Mouse (Mus musculus) T-cell, adult 66 days (primary cell): ENCODE results near the gene Vmn1r196. TPM values are rescaled to one million over a fixed set of nuclear protein-coding genes. Genes with fewer than 3 reads are reported as not detected.

Experiments used
- total RNA-seq, 2 experiments: library from RNA; stranded (reverse); gene quantifications; 3 replicates in 1 of 2; 4 replicates in 1 of 2; pipeline ENCODE4 v1.2.4; 2023

Gene Vmn1r196
- total RNA-seq: not detected

GRCm38 (mm10) chr13:22289620-22290019 lies at the start of gene Vmn1r196:
TSS of gene Vmn1r196 (plus strand) at chr13:22289920.

GRCm38 (mm10) chr13:22243915-22244314 lies 45.8 kb upstream of the Vmn1r196 start, which contains the start of gene Vmn1r194:
TSS of gene Vmn1r194 (plus strand) at chr13:22244215.

GRCm38 (mm10) chr13:22270222-22270621 lies 19.5 kb upstream of the Vmn1r196 start, which contains the start of gene Vmn1r195:
TSS of gene Vmn1r195 (plus strand) at chr13:22270522.

GRCm38 (mm10) chr13:22324289-22324688 lies 34.6 kb downstream of the Vmn1r196 start, which contains the start of gene Vmn1r197:
TSS of gene Vmn1r197 (plus strand) at chr13:22324589.

Other genes with a start within 250 kb of the Vmn1r196 start
- 100 to 1,000 TPM in 1 of 2 experiments, 10 to 100 TPM in 1; 55.8 to 104 TPM for gene Hist1h4i, start 248.6 kb upstream of the Vmn1r196 start, total RNA-seq
- 100 to 1,000 TPM in 1 of 2 experiments, 10 to 100 TPM in 1; 44.9 to 107 TPM for gene Hist1h2ag, start 247.0 kb upstream of the Vmn1r196 start, total RNA-seq
- gene Hist1h2bj, start 246.7 kb upstream of the Vmn1r196 start, total RNA-seq: 10 to 100 TPM; 39.1 to 88.2 TPM
- not detected for gene Vmn1r188, start 205.5 kb upstream of the Vmn1r196 start, total RNA-seq
- not detected for gene Vmn1r189, start 184.1 kb upstream of the Vmn1r196 start, total RNA-seq
- not detected for gene Vmn1r191, start 106.0 kb upstream of the Vmn1r196 start, total RNA-seq
- not detected for gene Vmn1r192, start 98.8 kb upstream of the Vmn1r196 start, total RNA-seq
- not detected for gene Vmn1r193, start 66.8 kb upstream of the Vmn1r196 start, total RNA-seq
- not detected for gene Vmn1r194, start 45.7 kb upstream of the Vmn1r196 start, total RNA-seq
- not detected for gene Vmn1r195, start 19.4 kb upstream of the Vmn1r196 start, total RNA-seq
- gene Vmn1r197, start 34.7 kb downstream of the Vmn1r196 start, total RNA-seq: not detected
- gene Vmn1r198, start 60.4 kb downstream of the Vmn1r196 start, total RNA-seq: not detected
- not detected for gene Vmn1r199, start 89.9 kb downstream of the Vmn1r196 start, total RNA-seq
- gene Vmn1r200, start 100.5 kb downstream of the Vmn1r196 start, total RNA-seq: not detected
- gene Vmn1r201, start 182.0 kb downstream of the Vmn1r196 start, total RNA-seq: not detected
- gene Vmn1r202, start 215.5 kb downstream of the Vmn1r196 start, total RNA-seq: under 1 TPM in 1 of 2 experiments, not detected in 1; 0.12 TPM
- under 1 TPM in 1 of 2 experiments, not detected in 1; 0.06 TPM for gene Vmn1r203, start 228.2 kb downstream of the Vmn1r196 start, total RNA-seq